Mouse (Mus musculus): ENCODE results near the gene Prr22.

The Prr22 gene

DNA sequence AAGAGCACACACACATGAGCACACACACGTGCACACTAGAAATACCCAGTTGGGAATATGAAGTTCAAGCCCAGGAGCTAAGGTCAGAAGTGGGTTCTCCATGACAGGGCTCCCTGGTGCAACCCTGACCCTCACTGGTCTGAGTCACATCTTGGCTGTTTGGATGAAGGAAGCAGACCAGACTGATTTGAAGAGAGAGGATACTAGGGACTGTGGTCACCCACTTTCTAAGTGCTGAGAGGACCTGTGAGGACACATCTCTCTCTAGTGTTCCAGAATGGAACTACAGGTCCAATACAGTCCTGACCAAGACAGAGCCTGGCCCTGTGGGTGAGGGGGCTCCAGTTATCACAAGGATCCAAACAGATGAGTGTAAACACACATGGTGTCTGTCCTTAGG lies 35.7 kb downstream of the Prr22 start:
- DNase-seq (ENCODE audit: low spot score in 2 of 2): no peak

DNA sequence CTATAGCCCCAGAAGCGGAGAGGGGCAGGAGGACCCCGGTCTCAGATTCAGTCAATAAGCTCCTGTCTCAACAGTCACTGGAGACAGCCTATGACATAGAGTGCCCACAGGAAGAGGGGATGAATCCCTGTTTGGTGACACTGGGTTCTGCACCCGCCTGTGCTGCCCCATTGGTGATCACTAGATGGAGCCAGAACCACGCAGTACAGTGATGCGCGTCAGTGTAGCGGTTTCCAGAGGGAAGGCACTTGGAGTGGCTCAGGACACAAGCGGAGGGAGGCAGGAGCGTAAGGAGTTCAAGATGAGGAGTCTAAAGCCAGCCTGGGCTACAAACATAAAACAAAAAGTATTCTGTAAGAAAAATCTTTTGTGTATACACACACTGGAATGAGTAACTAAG lies 38.5 kb downstream of the Prr22 start:
- DNase-seq (ENCODE audit: low spot score in 2 of 2): peak; percentile 57 to 67

GRCm38 (mm10) chr17:56810245-56810644 lies 40.2 kb downstream of the Prr22 start:
- peak; percentile 39 to 67 for DNase-seq (ENCODE audit: low spot score in 2 of 2)

GRCm38 (mm10) chr17:56814316-56815056 lies 44.4 kb downstream of the Prr22 start:
- peak; percentile 76 to 78 for DNase-seq (ENCODE audit: low spot score in 2 of 2)

GRCm38 (mm10) chr17:56815057-56815345 lies 45.0 kb downstream of the Prr22 start:
- DNase-seq (ENCODE audit: low spot score in 2 of 2): no peak

DNA sequence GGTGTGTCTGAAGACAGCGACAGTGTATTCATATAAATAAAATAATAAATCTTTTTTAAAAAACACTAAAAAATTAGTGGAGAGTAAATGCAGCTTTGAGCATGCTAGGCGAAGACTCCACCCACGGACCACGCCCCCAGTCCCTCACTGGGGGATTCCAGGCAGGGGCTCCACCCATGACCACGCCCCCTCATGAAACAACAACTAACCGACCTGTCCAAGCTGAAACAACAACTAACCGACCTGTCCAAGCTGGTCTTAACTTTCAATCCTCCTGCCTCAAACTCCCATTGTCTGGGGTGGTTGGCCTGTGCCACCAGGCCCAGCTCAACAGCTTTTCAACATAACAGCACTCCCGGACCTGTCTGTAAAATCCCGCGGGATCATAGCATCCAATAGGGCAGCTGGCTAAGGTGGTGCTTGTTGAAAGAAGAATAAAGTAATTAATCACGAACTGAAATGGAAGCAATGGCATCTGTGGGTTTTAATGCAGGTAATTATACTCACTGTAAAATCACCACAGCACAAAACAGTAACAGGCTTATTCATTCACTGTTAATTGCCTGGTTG lies 48.1 kb downstream of the Prr22 start:
- DNase-seq (ENCODE audit: low spot score in 2 of 2): no peak

DNA sequence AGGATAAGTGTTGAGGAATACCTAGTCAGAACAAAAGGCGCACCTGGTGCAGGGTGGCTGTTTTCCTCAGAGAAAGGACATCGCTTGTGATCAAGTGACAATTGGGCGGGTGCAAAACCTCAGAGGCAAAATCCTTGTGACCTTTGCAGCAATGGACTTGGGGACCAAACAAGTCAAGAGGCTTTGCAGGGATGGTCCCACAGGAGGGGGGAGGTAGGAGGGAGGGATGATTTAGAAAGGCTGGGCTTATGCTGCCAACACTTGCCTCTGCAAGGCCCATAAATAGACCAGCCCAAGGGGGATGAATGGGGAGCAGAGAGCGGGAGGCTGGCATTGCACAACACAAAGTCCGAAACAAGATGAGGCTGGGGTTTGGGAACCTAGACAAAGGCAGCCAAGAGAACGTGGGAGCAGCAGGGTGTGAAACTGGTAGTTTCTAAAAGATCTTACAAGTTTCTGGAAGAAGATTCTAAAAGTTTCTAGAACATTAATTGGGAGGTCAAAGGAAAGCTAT lies 49.0 kb downstream of the Prr22 start:
- DNase-seq (ENCODE audit: low spot score in 2 of 2): no peak

- DNase-seq (ENCODE audit: low spot score in 2 of 2): no peak
These were observed 49.7 kb downstream of the Prr22 start for GRCm38 (mm10) chr17:56819694-56820111.
